Mouse (Mus musculus) embryonic facial prominence, embryonic 12.5 days (tissue): Measurements from ENCODE around the gene Lat. TPM values are rescaled to one million over a fixed set of nuclear protein-coding genes. Genes with fewer than 3 reads are reported as not detected.
"Not testable (repeated sequence)": the region's sequence is repeated elsewhere in the genome, so short reads cannot be mapped to it uniquely, and the experiment has no call there.

ENCODE experiments used
- ATAC-seq: fragments of 200-750 bp; cut with Nextera tagmentation; 2 replicates; pipeline ENCODE4 v1.8.0; 2017; ENCODE audit not compliant: insufficient number of reproducible peaks, insufficient read depth, low FRiP score, low TSS enrichment
- H3K27ac ChIP-seq: fragments of 300-500 bp; sonication (generic); 2 replicates; pipeline ENCODE4 v1.5.1; 2016; ENCODE audit warnings: mild to moderate bottlenecking
- H3K27me3 ChIP-seq: fragments of 300-500 bp; sonication (generic); 2 replicates; pipeline ENCODE4 v1.6.1; 2016; ENCODE audit warnings: mild to moderate bottlenecking, moderate library complexity
- H3K36me3 ChIP-seq: fragments of 300-500 bp; sonication (generic); 2 replicates; pipeline ENCODE4 v1.6.1; 2016; ENCODE audit warnings: mild to moderate bottlenecking
- H3K4me1 ChIP-seq: fragments of 300-500 bp; sonication (generic); 2 replicates; pipeline ENCODE4 v1.6.1; 2016
- H3K4me2 ChIP-seq: fragments of 300-500 bp; sonication (generic); replicated peaks from 2 replicates; pipeline ENCODE4 v1.6.1; 2016; ENCODE audit warnings: mild to moderate bottlenecking, moderate library complexity
- H3K4me3 ChIP-seq: fragments of 300-500 bp; sonication (generic); 2 replicates; pipeline ENCODE4 v1.5.1; 2016; ENCODE audit warnings: mild to moderate bottlenecking
- H3K9ac ChIP-seq: fragments of 300-500 bp; sonication (generic); 2 replicates; pipeline ENCODE4 v1.6.1; 2016; ENCODE audit warnings: mild to moderate bottlenecking, moderate library complexity
- H3K9me3 ChIP-seq: fragments of 300-500 bp; sonication (generic); 2 replicates; pipeline ENCODE4 v1.6.1; 2016; ENCODE audit warnings: mild to moderate bottlenecking, moderate library complexity
- WGBS: fragments of 180-500 bp; shearing (Covaris S2); methylation state at CpG from one replicate; pipeline ENCODE4 v1.1.7; 2016; 5-methylcytosine and 5-hydroxymethylcytosine counted together
- polyA plus RNA-seq: library from polyadenylated mRNA; unstranded; fragments of >200 nt; fragmentation: Nextera tagmentation; extraction: Ambion mirVana; gene quantifications from 2 replicates; pipeline ENCODE4 v1.2.1, GENCODE M21; 2016

Gene Lat
- polyA plus RNA-seq: 2.8 and 3.3 TPM in 2 replicates

DNA sequence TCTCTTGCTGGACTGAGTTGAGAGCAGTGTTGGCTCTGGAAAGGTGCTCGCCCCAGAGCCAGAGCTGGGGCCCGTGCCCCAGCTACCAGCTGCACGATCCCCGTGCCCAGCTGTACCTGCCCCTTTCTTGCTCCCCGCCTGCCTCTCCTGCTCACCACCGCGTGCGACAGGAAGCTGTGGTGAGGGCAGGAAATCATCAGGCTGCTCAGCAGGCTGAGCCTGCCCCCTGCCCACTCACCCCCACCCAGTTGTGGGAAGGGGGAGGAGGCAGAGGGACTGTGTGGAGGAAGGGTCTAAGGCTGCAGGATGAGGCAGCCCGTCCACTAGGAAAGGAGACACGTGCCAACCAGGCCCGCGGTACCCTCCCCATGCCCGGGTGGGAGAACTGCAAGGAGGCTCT is at the start of gene Lat:
TSS of gene Lat (minus strand) at position 178 of the 400 bp plus-strand sequence.
- WGBS: 72% methylated on average over 13 of the region's 13 CpGs

GRCm38 (mm10) chr7:126418496-126418895 is 49.1 kb upstream of the Lat start:
- no peak for ATAC-seq
- H3K4me2 ChIP-seq: no peak overlapping the region
- no peak overlapping the region for H3K27ac ChIP-seq
- H3K4me3 ChIP-seq: no peak overlapping the region
- H3K27me3 ChIP-seq: no peaks in the 10 kb centered on the region
- no peaks in the 10 kb centered on the region for H3K36me3 ChIP-seq
- 73% methylated on average over 3 of the region's 3 CpGs for WGBS
- no peak overlapping the region for H3K9ac ChIP-seq
- no peaks in the 10 kb centered on the region for H3K4me1 ChIP-seq
- H3K9me3 ChIP-seq: no peaks in the 10 kb centered on the region

More for the DNA sequence above, at the start of gene Lat:
- Histone ChIP-seq H3K27ac (no peak within 1 kb of the TSS), H3K36me3 (peaks cover 56% of the 10 kb centered on the region), H3K27me3 (no peaks in the 10 kb centered on the region), H3K4me1 (no peaks in the 10 kb centered on the region), H3K9me3 (no peaks in the 10 kb centered on the region), H3K4me3 (no peak within 1 kb of the TSS), H3K9ac (no peak within 1 kb of the TSS), H3K4me2 (no peak within 1 kb of the TSS)
- ATAC-seq: no peak

DNA sequence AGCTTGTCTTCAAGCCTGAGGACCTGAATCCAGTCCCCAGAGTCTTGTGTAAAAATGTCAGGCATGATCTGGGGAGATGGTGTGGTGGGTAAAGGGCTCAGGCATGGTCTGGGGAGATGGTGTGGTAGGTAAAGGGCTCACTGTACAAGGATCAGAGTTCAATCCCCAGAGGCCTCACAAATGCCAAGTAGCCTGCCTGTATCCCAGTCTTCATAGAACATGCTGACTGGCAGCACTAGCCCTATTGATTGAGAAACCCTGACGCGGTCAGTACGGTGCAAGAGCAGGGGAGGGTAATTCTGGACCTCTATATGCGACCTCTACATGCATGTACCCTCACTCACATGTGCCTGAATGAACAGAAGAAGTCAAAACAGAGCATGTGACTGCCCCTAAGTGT is 48.2 kb upstream of the Lat start:
- no peak for ATAC-seq
- no peak overlapping the region for H3K9ac ChIP-seq
- WGBS: 84% methylated on average over 4 of the region's 4 CpGs
- H3K4me3 ChIP-seq: no peak overlapping the region
- H3K4me1 ChIP-seq: no peaks in the 10 kb centered on the region
- H3K9me3 ChIP-seq: no peaks in the 10 kb centered on the region
- H3K36me3 ChIP-seq: no peaks in the 10 kb centered on the region
- no peak overlapping the region for H3K27ac ChIP-seq
- H3K4me2 ChIP-seq: no peak overlapping the region
- no peaks in the 10 kb centered on the region for H3K27me3 ChIP-seq

DNA sequence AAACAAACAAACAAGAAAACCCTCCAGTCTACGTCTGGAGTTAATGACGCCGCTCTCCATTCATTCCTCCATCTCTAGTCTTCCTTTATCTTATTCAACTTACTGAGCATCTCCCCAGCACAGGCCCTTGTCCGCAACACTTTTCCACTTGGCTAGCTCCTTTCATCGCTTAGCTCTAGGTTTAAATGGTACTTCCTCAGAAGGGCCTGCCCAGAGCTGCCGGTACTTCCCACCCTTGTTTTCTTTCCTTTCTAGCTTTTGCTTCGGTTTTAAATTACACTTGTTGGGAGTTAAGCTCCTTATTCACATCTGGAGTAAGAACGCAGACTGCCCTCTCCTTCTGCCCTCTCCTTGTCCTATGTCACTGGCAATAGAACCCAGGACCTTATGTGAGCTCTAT is 47.7 kb upstream of the Lat start:
- Histone ChIP-seq H3K4me1 (no peaks in the 10 kb centered on the region), H3K36me3 (no peaks in the 10 kb centered on the region), H3K9ac (no peak overlapping the region), H3K4me2 (no peak overlapping the region), H3K27me3 (no peaks in the 10 kb centered on the region), H3K27ac (no peak overlapping the region), H3K9me3 (no peaks in the 10 kb centered on the region), H3K4me3 (no peak overlapping the region)
- 35% methylated on average over 8 of the region's 8 CpGs for WGBS
- ATAC-seq: no peak

DNA sequence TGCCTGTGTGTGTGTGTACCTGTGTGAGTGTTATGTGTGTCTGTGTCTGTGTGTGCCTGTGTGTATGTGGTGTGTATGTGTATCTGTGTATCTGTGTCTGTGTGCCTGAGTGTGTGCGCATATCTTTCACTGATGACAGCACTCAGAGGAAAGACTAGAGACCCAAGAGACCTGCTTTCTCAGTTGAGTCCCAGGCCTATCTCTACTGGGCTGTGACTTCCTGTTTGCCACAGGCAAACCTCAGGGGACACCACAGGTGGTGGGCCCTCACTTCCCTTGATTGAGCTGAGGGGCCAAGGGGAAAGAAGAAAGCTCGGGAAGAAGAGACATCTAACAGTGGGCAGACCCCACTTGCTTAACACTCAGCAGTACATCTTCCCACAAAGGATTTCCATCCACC is 47.2 kb upstream of the Lat start:
- Histone ChIP-seq H3K27ac (peak overlapping the region; percentile 7; the same call in 1 of the 2 replicates), H3K36me3 (no peaks in the 10 kb centered on the region), H3K27me3 (no peaks in the 10 kb centered on the region), H3K4me1 (no peaks in the 10 kb centered on the region), H3K9me3 (no peaks in the 10 kb centered on the region), H3K4me3 (no peak overlapping the region), H3K4me2 (no peak overlapping the region), H3K9ac (no peak overlapping the region)
- 58% methylated on average over 2 of the region's 2 CpGs for WGBS
- peak; percentile 19; the same call in 1 of the 2 replicates for ATAC-seq

DNA sequence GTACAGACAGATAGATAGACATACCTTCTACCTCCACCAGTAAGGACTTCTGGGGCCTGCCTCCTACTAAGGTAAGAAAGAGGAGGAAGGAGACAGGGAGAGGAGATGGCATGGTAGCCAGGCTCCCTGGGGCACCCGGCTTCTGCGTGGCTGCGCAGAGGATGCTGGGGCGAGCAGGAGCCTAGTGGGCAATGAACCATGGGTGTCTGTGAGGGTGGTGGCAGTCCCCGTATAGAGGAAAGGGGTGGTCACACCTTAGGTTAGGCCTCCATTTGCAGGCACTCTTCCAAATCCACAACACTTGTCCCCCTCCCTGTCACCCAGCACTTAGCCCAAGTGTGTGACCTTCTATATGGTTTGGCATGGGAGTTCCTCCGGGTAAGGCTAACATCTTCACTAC is 45.4 kb upstream of the Lat start, which contains the start of gene Cd19:
TSS of gene Cd19 (minus strand) at position 165 of the 400 bp plus-strand sequence.
- no peaks in the 10 kb centered on the region for H3K9me3 ChIP-seq
- ATAC-seq: no peak
- H3K27ac ChIP-seq: no peak within 1 kb of the TSS
- H3K36me3 ChIP-seq: no peaks in the 10 kb centered on the region
- no peaks in the 10 kb centered on the region for H3K27me3 ChIP-seq
- no peak within 1 kb of the TSS for H3K4me3 ChIP-seq
- WGBS: 82% methylated on average over 6 of the region's 6 CpGs
- no peak within 1 kb of the TSS for H3K4me2 ChIP-seq
- H3K9ac ChIP-seq: no peak within 1 kb of the TSS
- H3K4me1 ChIP-seq: no peaks in the 10 kb centered on the region

DNA sequence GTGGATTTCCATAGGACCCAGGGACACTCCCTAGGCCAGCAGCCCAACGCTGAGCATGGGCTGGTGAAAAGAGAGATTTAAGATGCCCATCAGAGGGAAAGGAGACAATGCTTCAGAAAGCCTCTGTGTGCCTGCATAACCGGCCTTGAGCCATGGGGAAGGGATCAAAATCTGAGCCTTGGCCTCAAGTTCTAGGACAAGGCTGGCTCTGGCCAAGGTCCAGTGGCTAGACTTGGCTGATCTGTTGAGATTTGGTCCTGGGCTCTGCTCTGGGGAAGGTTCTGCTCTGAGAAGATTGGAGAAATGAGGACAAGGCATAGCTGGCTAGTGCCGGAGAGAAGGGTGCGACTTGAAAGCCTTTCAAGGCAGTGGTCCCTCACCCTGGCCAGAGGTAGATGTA is 41.7 kb upstream of the Lat start:
- no peaks in the 10 kb centered on the region for H3K27me3 ChIP-seq
- 86% methylated on average over 4 of the region's 4 CpGs for WGBS
- no peaks in the 10 kb centered on the region for H3K4me1 ChIP-seq
- no peak overlapping the region for H3K9ac ChIP-seq
- no peak overlapping the region for H3K27ac ChIP-seq
- no peak overlapping the region for H3K4me3 ChIP-seq
- no peak for ATAC-seq
- no peak overlapping the region for H3K4me2 ChIP-seq
- no peaks in the 10 kb centered on the region for H3K9me3 ChIP-seq
- H3K36me3 ChIP-seq: no peaks in the 10 kb centered on the region

DNA sequence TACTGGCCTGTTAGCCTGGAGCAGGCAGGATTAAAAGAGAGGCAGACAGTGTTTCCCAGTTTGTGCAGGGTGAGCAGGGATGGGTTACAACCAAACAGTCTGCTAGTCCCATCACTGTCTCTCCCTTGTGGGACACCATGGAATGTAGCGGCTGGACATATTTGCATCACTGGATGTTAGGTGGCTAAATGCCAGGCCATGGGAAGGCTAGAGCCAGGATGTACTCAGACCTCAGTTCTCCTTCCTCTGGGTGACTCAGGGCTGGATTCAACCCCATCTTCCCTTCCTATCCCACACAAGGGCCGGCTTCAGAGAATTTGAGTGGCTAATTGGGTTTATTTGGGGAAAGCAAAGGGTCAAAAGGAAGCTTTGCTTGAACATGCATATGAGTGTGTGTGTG is 39.3 kb upstream of the Lat start:
- ATAC-seq: no peak
- Histone ChIP-seq H3K4me3 (no peak overlapping the region), H3K36me3 (no peaks in the 10 kb centered on the region), H3K4me2 (no peak overlapping the region), H3K27me3 (no peaks in the 10 kb centered on the region), H3K9ac (no peak overlapping the region), H3K9me3 (no peaks in the 10 kb centered on the region), H3K27ac (no peak overlapping the region), H3K4me1 (no peaks in the 10 kb centered on the region)
- 73% methylated on average over 2 of the region's 2 CpGs for WGBS

DNA sequence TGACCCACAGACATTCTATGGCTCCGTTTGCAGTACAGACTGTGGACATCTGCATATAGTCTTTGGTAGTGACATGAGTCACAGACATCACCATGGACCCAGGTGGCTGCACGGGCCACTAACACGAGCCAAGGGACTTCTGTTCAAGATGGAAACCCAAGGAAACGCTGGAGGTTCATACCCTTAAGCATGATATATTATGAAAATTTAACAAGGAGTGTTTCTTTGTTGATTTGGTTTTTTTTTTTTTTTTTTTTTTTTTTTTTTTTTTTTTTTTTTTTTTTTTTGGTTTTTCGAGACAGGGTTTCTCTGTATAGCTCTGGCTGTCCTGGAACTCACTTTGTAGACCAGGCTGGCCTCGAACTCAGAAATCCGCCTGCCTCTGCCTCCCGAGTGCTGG is 33.1 kb upstream of the Lat start:
- not testable (repeated sequence) for H3K4me2 ChIP-seq, ATAC-seq, H3K27me3 ChIP-seq, H3K27ac ChIP-seq, H3K4me1 ChIP-seq, H3K36me3 ChIP-seq, H3K9ac ChIP-seq, H3K4me3 ChIP-seq, H3K9me3 ChIP-seq
- WGBS: 82% methylated on average over 8 of the region's 8 CpGs

- no peaks in the 10 kb centered on the region for H3K27me3 ChIP-seq
- no peaks in the 10 kb centered on the region for H3K36me3 ChIP-seq
- no peak overlapping the region for H3K27ac ChIP-seq
- no peak overlapping the region for H3K4me3 ChIP-seq
- 11% methylated on average over 5 of the region's 5 CpGs for WGBS
- H3K9ac ChIP-seq: no peak overlapping the region
- H3K4me2 ChIP-seq: no peak overlapping the region
- peaks cover 8% of the 10 kb centered on the region; the same call in 1 of the 2 replicates for H3K4me1 ChIP-seq
- ATAC-seq: no peak
- no peaks in the 10 kb centered on the region for H3K9me3 ChIP-seq
Measured at GRCm38 (mm10) chr7:126399548-126399947, 30.2 kb upstream of the Lat start.

GRCm38 (mm10) chr7:126397822-126398221 is 28.5 kb upstream of the Lat start:
- Histone ChIP-seq H3K27me3 (no peaks in the 10 kb centered on the region), H3K4me3 (no peak overlapping the region), H3K4me1 (peaks cover 8% of the 10 kb centered on the region; the same call in 1 of the 2 replicates), H3K9me3 (no peaks in the 10 kb centered on the region), H3K36me3 (no peaks in the 10 kb centered on the region), H3K4me2 (no peak overlapping the region), H3K27ac (no peak overlapping the region), H3K9ac (no peak overlapping the region)
- WGBS: 88% methylated on average over 4 of the region's 4 CpGs
- ATAC-seq: no peak

DNA sequence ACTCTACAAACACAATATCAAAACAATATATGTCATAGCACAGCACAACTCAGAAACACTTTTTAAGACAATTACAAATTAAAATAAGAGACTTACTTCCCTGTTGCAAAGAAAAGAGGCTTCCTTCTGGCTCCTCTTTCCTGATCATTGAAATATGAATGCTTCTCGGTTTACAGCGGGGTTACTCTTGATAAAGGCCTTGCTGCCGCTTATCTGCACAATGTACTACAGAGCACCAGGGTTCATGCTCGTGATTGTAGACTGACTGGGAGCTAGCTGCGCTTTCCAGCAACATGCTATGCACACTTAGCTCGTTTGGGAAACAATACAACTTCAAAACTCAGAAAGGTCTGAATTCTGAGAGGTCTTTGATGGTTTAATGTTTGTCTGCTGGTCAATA is 27.9 kb upstream of the Lat start:
- H3K36me3 ChIP-seq: no peaks in the 10 kb centered on the region
- no peak overlapping the region for H3K9ac ChIP-seq
- 55% methylated on average over 6 of the region's 6 CpGs for WGBS
- no peak for ATAC-seq
- no peak overlapping the region; the same call in 1 of the 2 replicates for H3K4me2 ChIP-seq
- H3K4me1 ChIP-seq: peaks cover 8% of the 10 kb centered on the region; the same call in 1 of the 2 replicates
- no peaks in the 10 kb centered on the region for H3K9me3 ChIP-seq
- H3K4me3 ChIP-seq: no peak overlapping the region
- no peaks in the 10 kb centered on the region for H3K27me3 ChIP-seq
- no peak overlapping the region for H3K27ac ChIP-seq
